Mouse (Mus musculus) stomach, embryonic 16.5 days (tissue): ENCODE measurements at regions not wholly inside any gene's neighbourhood (a gene's known extent, or its start where the extent isn't known, plus 50 kb on each side); places are given as distances from the start of the nearest gene placed in this dataset.

Experiments
- ATAC-seq: fragments of 200-750 bp; cut with Nextera tagmentation; 2 replicates; pipeline ENCODE4 v1.8.0; 2017; ENCODE audit warnings: moderate number of reproducible peaks, moderate TSS enrichment; ENCODE audit not compliant: insufficient read depth, low FRiP score
- H3K27ac ChIP-seq: fragments of 300-500 bp; sonication (generic); 2 replicates; pipeline ENCODE4 v1.5.1; 2014; ENCODE audit warnings: low read length
- H3K27me3 ChIP-seq: fragments of 300-500 bp; sonication (generic); 2 replicates; pipeline ENCODE4 v1.6.1; 2014; ENCODE audit warnings: low read length, control low read depth, mixed read lengths; ENCODE audit not compliant: control insufficient read depth, insufficient read depth
- H3K36me3 ChIP-seq: fragments of 300-500 bp; sonication (generic); 2 replicates; pipeline ENCODE4 v1.6.1; 2014; ENCODE audit warnings: low read length; ENCODE audit not compliant: control insufficient read depth, insufficient read depth
- H3K4me1 ChIP-seq: fragments of 300-500 bp; sonication (generic); 2 replicates; pipeline ENCODE4 v1.6.1; 2014; ENCODE audit warnings: low read length, control low read depth, mixed read lengths; ENCODE audit not compliant: control insufficient read depth, insufficient read depth
- H3K4me2 ChIP-seq: fragments of 300-500 bp; sonication (generic); 2 replicates; pipeline ENCODE4 v1.6.1; 2014; ENCODE audit warnings: low read depth, low read length, mixed read lengths
- H3K4me3 ChIP-seq: fragments of 300-500 bp; sonication (generic); replicated peaks from 2 replicates; pipeline ENCODE4 v1.5.1; 2014; ENCODE audit warnings: mild to moderate bottlenecking, low read length
- H3K9ac ChIP-seq: fragments of 300-500 bp; sonication (generic); 2 replicates; pipeline ENCODE4 v1.6.1; 2014; ENCODE audit warnings: low read length
- H3K9me3 ChIP-seq: fragments of 300-500 bp; sonication (generic); replicated peaks from 2 replicates; pipeline ENCODE4 v1.6.1; 2016; ENCODE audit warnings: low read length, control low read depth; ENCODE audit not compliant: control insufficient read depth
- WGBS: fragments of 180-500 bp; shearing (Covaris S2); extraction: QIAGEN DNeasy Blood & Tissue Kit; methylation state at CpG from one replicate; pipeline ENCODE4 v1.1.7; 2014; 5-methylcytosine and 5-hydroxymethylcytosine counted together

DNA sequence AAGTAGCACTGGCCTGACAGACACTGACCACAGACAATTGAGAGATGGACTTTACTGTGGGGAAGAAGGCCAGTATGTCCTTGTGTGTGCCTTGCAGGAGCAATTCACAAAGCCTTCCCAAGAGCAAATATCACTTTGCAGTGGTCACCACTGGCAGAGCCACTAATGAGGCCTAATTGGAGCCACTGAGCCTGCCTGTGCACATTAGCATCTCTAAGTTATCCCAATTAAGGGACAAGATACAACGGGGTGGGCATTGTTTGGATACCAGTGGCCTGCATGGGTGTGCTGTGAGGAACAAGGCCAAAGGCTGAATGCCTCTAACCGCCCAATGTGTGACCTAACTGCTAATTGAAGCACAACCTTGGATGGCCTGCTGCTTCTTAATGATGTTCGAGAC is 433.4 kb upstream of the Ptbp2 start:
- Histone ChIP-seq H3K4me2 (no peak overlapping the region), H3K27ac (no peak overlapping the region), H3K27me3 (no peaks in the 10 kb centered on the region), H3K36me3 (no peaks in the 10 kb centered on the region), H3K9me3 (no peaks in the 10 kb centered on the region), H3K9ac (no peak overlapping the region), H3K4me1 (no peaks in the 10 kb centered on the region), H3K4me3 (no peak overlapping the region)
- 66% methylated on average over 3 of the region's 3 CpGs for WGBS
- ATAC-seq: no peak

DNA sequence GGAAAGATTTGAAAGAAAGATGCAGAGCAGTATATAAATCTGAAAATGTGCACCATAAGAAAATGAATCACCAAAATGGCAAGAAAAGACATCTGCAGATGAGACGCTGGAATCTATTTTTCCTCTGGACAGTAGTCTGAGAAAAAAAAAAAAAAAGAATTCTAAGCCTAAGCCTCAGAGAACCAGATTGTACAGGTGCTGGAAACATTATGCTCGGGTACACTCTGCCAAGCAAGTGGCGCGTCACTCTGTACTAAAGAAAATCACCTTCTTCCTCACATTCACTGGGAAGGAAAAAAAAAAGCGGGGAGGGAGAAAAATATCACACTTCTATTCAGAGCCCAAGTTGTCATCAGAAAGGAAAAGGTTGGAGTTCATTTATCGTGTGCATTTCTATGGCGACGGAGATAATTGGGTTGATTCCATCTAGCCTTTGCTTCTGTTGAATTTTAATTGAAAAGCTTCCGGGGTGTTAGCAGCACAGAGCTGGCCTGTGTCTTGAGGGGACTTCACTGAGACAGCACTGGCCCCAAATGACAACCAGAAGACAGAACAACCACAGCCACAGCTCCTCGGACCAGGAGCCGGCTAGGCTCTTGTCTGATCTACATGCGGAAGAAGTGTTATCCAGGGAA is 430.5 kb upstream of the Ptbp2 start:
- WGBS: 75% methylated on average over 12 of the region's 12 CpGs

DNA sequence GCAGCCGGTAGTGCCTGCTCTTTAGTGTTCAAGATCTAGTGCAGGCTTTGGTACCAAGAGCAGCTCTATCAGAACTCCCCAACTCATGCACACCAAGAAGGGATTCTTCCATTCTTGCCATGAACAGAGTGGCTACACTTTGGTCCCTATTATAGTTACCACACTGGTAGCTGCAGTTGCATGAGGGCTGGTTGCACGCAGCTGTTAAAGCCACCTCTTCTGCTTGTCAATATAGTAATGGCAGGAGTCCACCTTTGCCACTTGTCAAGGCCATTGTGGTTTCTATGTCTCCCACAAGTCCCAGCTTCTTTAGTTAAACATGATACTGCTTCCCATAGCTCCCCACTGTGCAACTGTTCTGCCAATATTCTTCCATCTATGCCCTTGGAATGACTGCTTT is 415.1 kb upstream of the Ptbp2 start:
- no peak overlapping the region for H3K4me3 ChIP-seq
- no peaks in the 10 kb centered on the region for H3K4me1 ChIP-seq
- no peak overlapping the region for H3K27ac ChIP-seq
- no peaks in the 10 kb centered on the region for H3K27me3 ChIP-seq
- H3K36me3 ChIP-seq: no peaks in the 10 kb centered on the region
- no peaks in the 10 kb centered on the region for H3K9me3 ChIP-seq
- H3K9ac ChIP-seq: no peak overlapping the region
- H3K4me2 ChIP-seq: no peak overlapping the region
- no peak for ATAC-seq
- 84% methylated on average over 2 of the region's 2 CpGs for WGBS

More for the DNA sequence above, 430.5 kb upstream of the Ptbp2 start:
- Histone ChIP-seq H3K27me3 (no peaks in the 10 kb centered on the region), H3K4me2 (no peak overlapping the region), H3K9me3 (no peaks in the 10 kb centered on the region), H3K4me3 (no peak overlapping the region), H3K9ac (no peak overlapping the region), H3K4me1 (no peaks in the 10 kb centered on the region), H3K36me3 (no peaks in the 10 kb centered on the region), H3K27ac (no peak overlapping the region)
- ATAC-seq: no peak

DNA sequence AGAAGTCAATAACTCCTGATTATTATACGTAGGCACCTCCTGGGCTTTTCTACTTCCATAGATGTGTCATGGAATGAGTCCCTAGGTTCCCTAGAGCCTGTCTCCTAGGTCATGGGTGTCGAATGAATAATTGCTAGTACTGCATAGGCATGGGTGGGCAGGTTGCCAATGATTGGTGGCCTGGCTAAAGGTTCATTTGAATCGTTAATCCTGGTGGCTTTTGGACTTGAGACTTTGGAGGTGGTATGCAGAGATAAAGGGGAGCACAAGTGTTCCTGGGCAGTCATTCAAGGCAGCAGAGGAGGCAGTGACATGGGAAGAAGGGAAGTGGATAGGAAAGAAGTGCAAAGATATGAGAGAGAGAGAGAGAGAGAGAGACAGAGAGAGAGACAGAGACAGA is 410.2 kb upstream of the Ptbp2 start:
- H3K9ac ChIP-seq: no peak overlapping the region
- 64% methylated on average over 3 of the region's 3 CpGs for WGBS
- no peaks in the 10 kb centered on the region for H3K9me3 ChIP-seq
- H3K4me3 ChIP-seq: no peak overlapping the region
- H3K4me2 ChIP-seq: no peak overlapping the region
- H3K36me3 ChIP-seq: no peaks in the 10 kb centered on the region
- H3K27ac ChIP-seq: no peak overlapping the region
- H3K27me3 ChIP-seq: no peaks in the 10 kb centered on the region
- no peak for ATAC-seq
- H3K4me1 ChIP-seq: no peaks in the 10 kb centered on the region

DNA sequence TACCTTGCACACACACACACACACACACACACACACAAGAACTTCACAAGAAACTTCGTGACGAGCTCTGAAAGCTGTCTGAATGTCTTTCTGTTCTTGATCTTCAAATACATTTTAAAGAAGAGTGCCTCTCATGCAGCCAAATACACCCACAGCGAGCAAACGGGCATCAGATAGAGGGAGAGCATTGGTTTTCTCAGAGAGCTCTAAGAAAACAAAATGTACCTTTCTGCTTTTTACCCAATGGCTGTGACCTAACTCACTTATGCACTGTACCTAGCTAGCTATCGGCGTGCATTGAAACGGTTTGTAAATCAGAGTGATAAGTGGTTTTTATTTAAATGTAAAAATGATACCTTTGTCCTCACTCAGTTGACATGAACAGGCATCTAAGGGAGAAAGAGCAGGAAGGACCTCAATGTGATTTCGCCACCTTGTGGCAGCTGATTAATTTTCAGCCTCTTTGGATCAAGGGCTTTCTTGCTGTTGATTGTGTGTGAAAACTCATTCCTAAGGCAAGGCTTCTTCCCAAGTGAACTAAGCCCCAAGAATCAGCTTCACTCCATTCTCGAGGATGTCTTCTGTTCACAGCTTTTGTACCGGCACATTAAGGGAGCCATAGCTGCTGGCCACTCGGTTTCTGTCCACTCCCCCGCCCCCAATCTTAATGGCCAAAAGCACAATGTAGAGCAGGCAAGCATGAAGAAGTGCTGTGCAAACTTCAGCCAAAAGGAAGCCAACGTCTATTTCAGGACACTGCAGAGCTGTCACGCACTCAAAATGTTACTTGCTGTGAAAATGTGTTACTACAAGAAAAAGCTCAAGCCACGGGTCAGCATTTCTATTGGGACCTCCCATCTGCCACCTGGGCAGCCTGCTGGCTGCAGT is 408.4 kb upstream of the Ptbp2 start:
- WGBS: 40% methylated on average over 15 of the region's 15 CpGs
- ATAC-seq: no peak

DNA sequence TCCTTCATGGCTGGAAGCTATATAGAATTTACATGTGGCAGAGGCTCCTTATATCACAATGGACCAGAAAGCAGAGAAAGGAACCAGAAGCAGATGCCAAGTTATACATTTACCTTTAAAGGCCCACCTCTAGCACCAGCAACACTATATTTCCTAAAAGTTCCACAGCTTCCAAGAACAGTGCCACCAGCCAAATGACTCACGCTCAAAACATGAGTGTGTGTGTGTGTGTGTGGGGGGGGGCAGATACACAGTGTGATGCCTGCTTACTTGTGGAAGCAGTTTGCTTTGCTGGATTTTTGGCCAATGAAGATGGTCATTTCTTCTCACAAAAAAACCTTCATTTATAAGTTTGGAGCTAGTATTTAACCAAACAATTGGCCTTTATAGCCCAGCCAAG is 405.3 kb upstream of the Ptbp2 start:
- 84% methylated on average over 1 of the region's 1 CpGs for WGBS
- no peak for ATAC-seq
- Histone ChIP-seq H3K4me1 (no peaks in the 10 kb centered on the region), H3K27me3 (no peaks in the 10 kb centered on the region), H3K9ac (no peak overlapping the region), H3K27ac (no peak overlapping the region), H3K36me3 (no peaks in the 10 kb centered on the region), H3K9me3 (no peaks in the 10 kb centered on the region), H3K4me2 (no peak overlapping the region), H3K4me3 (no peak overlapping the region)

More for the DNA sequence above, 408.4 kb upstream of the Ptbp2 start:
- H3K4me3 ChIP-seq: no peak overlapping the region
- H3K9me3 ChIP-seq: no peaks in the 10 kb centered on the region
- no peak overlapping the region for H3K27ac ChIP-seq
- no peaks in the 10 kb centered on the region for H3K36me3 ChIP-seq
- H3K9ac ChIP-seq: no peak overlapping the region
- no peaks in the 10 kb centered on the region for H3K4me1 ChIP-seq
- H3K4me2 ChIP-seq: no peak overlapping the region
- H3K27me3 ChIP-seq: no peaks in the 10 kb centered on the region

DNA sequence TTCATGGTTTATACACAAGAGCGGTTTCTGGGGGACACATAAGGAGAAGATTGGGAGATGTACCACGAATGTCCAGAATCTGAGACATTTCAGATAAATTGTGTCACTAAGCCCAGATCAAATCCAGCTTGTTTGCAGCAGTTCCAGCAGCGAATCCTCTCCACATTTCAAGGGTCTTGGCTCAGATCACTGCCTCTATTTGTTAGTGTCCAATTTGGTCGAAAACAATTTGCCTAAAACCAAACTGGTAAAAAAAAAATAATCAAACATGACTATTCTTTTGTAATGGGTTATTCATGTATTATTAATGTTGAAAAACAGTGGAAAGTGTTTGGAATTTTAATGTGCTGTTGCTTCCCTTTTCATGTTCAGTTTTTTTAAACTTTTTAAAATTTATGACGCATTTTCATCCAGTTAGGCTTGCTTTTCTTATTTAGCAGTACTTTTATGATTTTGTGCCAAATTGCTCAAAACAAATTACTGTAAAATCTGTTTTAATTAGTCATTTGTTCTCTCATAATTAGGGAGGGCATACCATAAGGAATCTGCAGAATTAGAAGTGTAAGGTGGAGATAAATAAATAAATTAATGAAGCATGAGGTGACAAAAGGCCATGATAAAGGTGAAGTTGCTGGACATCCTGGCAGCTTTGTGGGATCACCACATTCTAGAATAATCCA is 396.8 kb upstream of the Ptbp2 start:
- Histone ChIP-seq H3K4me2 (no peak overlapping the region), H3K36me3 (no peaks in the 10 kb centered on the region), H3K9ac (no peak overlapping the region), H3K4me3 (no peak overlapping the region), H3K27ac (no peak overlapping the region), H3K4me1 (no peaks in the 10 kb centered on the region), H3K27me3 (no peaks in the 10 kb centered on the region), H3K9me3 (no peaks in the 10 kb centered on the region)
- 64% methylated on average over 5 of the region's 5 CpGs for WGBS
- no peak for ATAC-seq

DNA sequence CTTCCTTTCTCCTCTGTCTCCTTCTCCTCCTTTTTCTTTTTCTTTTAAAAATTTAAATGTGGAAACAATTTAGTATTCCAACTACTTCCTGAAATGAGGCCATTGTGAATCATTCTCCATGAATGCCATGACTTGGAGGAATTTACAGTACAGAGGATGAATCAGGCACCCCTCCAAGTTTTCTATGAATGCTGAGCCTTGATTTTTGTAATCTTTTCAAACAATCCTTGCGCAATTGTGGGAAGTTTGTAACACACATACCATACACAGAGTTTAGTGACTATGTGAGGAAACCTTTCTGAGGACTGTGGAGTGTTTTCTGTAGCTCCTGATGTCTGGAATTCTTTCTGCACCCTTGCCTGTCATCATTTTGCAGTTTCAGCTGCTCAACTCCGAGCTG is 391.4 kb upstream of the Ptbp2 start:
- no peak overlapping the region for H3K9ac ChIP-seq
- H3K4me1 ChIP-seq: peaks cover 4% of the 10 kb centered on the region; the same call in 1 of the 2 replicates
- ATAC-seq: no peak
- H3K4me2 ChIP-seq: no peak overlapping the region
- no peaks in the 10 kb centered on the region for H3K27me3 ChIP-seq
- H3K9me3 ChIP-seq: no peaks in the 10 kb centered on the region
- H3K36me3 ChIP-seq: no peaks in the 10 kb centered on the region
- peak overlapping the region; percentile 29; the same call in 1 of the 2 replicates for H3K27ac ChIP-seq
- WGBS: 34% methylated on average over 2 of the region's 2 CpGs
- H3K4me3 ChIP-seq: no peak overlapping the region
